Mouse (Mus musculus) adrenal gland (tissue): Measurements from ENCODE around the gene Serpina3i.

Source experiments
- intact Hi-C: fragments of 180-260 bp; cut with DNase I; formaldehyde crosslinking; loops from one replicate; pipeline ENCODE4 v1.15.1; 2025

The Serpina3i gene

GRCm38 (mm10) chr12:104293963-104294362 is 31.0 kb downstream of the Serpina3i start:
- intact Hi-C loops = no loop called here

GRCm38 (mm10) chr12:104298049-104298448 is 35.1 kb downstream of the Serpina3i start:
- intact Hi-C loops = no loop called here

DNA sequence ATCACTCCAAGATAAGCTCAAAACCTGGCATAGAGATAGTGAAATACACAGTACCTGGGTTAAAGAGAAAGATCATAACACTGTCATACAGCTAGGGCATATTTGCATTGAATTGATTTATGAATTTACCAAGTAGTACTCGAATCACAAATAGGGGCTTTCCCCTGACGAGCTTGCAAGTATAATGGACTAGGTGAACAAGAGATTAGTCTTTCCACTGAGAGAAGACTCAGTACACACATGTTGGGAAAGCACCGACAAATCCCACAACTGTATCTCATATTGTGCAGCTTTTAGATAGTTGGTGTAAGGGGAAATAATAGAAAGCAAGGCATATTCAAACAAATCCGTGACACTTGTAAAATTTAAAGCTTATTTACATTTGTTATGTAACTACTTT is 43.1 kb downstream of the Serpina3i start:
- intact Hi-C loops = no loop called here

- intact Hi-C loops = no loop called here
Observed at GRCm38 (mm10) chr12:104314253-104314652, 51.3 kb downstream of the Serpina3i start, which contains the start of gene Serpina3j. Gene Serpina3j, plus strand, starts transcription at chr12:104314553.
